Mouse (Mus musculus): ENCODE measurements around the gene Vps29. TPM values are rescaled to one million over a fixed set of nuclear protein-coding genes. Genes with fewer than 3 reads are reported as not detected.

Vps29 gene
- polyA plus RNA-seq, 1 experiment = 148 TPM

GRCm38 (mm10) chr5:122372192-122372769 is 18.1 kb downstream of the Vps29 start, which contains the start of gene Fam216a:
TSS of gene Fam216a (minus strand) at chr5:122372364.
- no peak for TF ChIP-seq MYOG (IDR thresholded peaks at IDR 0.05; ENCODE audit: control insufficient read depth, extremely low read depth, insufficient read length)
- no peak for TF ChIP-seq MYOD1 (IDR thresholded peaks at IDR 0.05; ENCODE audit: control insufficient read depth, insufficient read length, low read depth)
- peak; percentile 37 for TF ChIP-seq USF1 (IDR thresholded peaks at IDR 0.05; ENCODE audit: low read depth)
- TF ChIP-seq CEBPB (IDR thresholded peaks at IDR 0.05; ENCODE audit: low read depth) = no peak
- TF ChIP-seq MAX (IDR thresholded peaks at IDR 0.05) = peak; percentile 97
- TF ChIP-seq FOSL1 (IDR thresholded peaks at IDR 0.05; ENCODE audit: insufficient read depth, low read length, poor library complexity, severe bottlenecking) = no peak
- TF ChIP-seq CTCF (IDR thresholded peaks at IDR 0.05; ENCODE audit: control insufficient read depth, insufficient read depth, insufficient read length) = no peak
- Histone ChIP-seq H3K36me3 (ENCODE audit: control insufficient read depth, insufficient read depth) (peaks cover 32% of the 10 kb centered on the region), H3K4me3 (ENCODE audit: insufficient read depth, poor library complexity, severe bottlenecking) (peak within 1 kb of the TSS; percentile 74), H3K79me2 (ENCODE audit: control insufficient read depth, insufficient read depth) (peaks cover 39% of the 10 kb centered on the region), H3K27me3 (ENCODE audit: control insufficient read depth, insufficient read depth, insufficient read length) (no peaks in the 10 kb centered on the region), H3K79me3 (ENCODE audit: low read depth) (peaks cover 23% of the 10 kb centered on the region), H3ac (ENCODE audit: control insufficient read depth, insufficient read length, low read depth) (peak within 1 kb of the TSS; percentile 93)

GRCm38 (mm10) chr5:122372878-122373277 is 18.7 kb downstream of the Vps29 start:
- no peaks in the 10 kb centered on the region for H3K27me3 ChIP-seq (ENCODE audit: control insufficient read depth, insufficient read depth, insufficient read length)
- H3K79me2 ChIP-seq (ENCODE audit: control insufficient read depth, insufficient read depth) = peaks cover 39% of the 10 kb centered on the region
- H3K79me3 ChIP-seq (ENCODE audit: low read depth) = peaks cover 23% of the 10 kb centered on the region
- peaks cover 27% of the 10 kb centered on the region for H3K36me3 ChIP-seq (ENCODE audit: control insufficient read depth, insufficient read depth)
- peak overlapping the region; percentile 74 for H3K4me3 ChIP-seq (ENCODE audit: insufficient read depth, poor library complexity, severe bottlenecking)
- no peak for TF ChIP-seq MYOG (IDR thresholded peaks at IDR 0.05; ENCODE audit: control insufficient read depth, extremely low read depth, insufficient read length)
- TF ChIP-seq CTCF (IDR thresholded peaks at IDR 0.05; ENCODE audit: control insufficient read depth, insufficient read depth, insufficient read length) = no peak
- no peak for TF ChIP-seq FOSL1 (IDR thresholded peaks at IDR 0.05; ENCODE audit: insufficient read depth, low read length, poor library complexity, severe bottlenecking)
- TF ChIP-seq CEBPB (IDR thresholded peaks at IDR 0.05; ENCODE audit: low read depth) = no peak
- TF ChIP-seq MYOD1 (IDR thresholded peaks at IDR 0.05; ENCODE audit: control insufficient read depth, insufficient read length, low read depth) = no peak
- TF ChIP-seq USF1 (IDR thresholded peaks at IDR 0.05; ENCODE audit: low read depth) = no peak
- TF ChIP-seq MAX (IDR thresholded peaks at IDR 0.05) = no peak
- H3ac ChIP-seq (ENCODE audit: control insufficient read depth, insufficient read length, low read depth) = peak overlapping the region; percentile 66

GRCm38 (mm10) chr5:122377101-122377833 is 23.1 kb downstream of the Vps29 start:
- Histone ChIP-seq H3K79me2 (ENCODE audit: control insufficient read depth, insufficient read depth) (peaks cover 18% of the 10 kb centered on the region), H3K79me3 (ENCODE audit: low read depth) (peaks cover 13% of the 10 kb centered on the region), H3K36me3 (ENCODE audit: control insufficient read depth, insufficient read depth) (peaks cover 32% of the 10 kb centered on the region), H3ac (ENCODE audit: control insufficient read depth, insufficient read length, low read depth) (no peak overlapping the region), H3K4me3 (ENCODE audit: insufficient read depth, poor library complexity, severe bottlenecking) (no peak overlapping the region), H3K27me3 (ENCODE audit: control insufficient read depth, insufficient read depth, insufficient read length) (no peaks in the 10 kb centered on the region)
- no peak for TF ChIP-seq MYOG (IDR thresholded peaks at IDR 0.05; ENCODE audit: control insufficient read depth, extremely low read depth, insufficient read length)
- TF ChIP-seq CEBPB (IDR thresholded peaks at IDR 0.05; ENCODE audit: low read depth) = no peak
- no peak for TF ChIP-seq USF1 (IDR thresholded peaks at IDR 0.05; ENCODE audit: low read depth)
- TF ChIP-seq MYOD1 (IDR thresholded peaks at IDR 0.05; ENCODE audit: control insufficient read depth, insufficient read length, low read depth) = no peak
- TF ChIP-seq CTCF (IDR thresholded peaks at IDR 0.05; ENCODE audit: control insufficient read depth, insufficient read depth, insufficient read length) = no peak
- TF ChIP-seq FOSL1 (IDR thresholded peaks at IDR 0.05; ENCODE audit: insufficient read depth, low read length, poor library complexity, severe bottlenecking) = no peak
- no peak for TF ChIP-seq MAX (IDR thresholded peaks at IDR 0.05)

GRCm38 (mm10) chr5:122378171-122378570 is 24.0 kb downstream of the Vps29 start:
- H3K4me3 ChIP-seq (ENCODE audit: insufficient read depth, poor library complexity, severe bottlenecking) = no peak overlapping the region
- H3K79me3 ChIP-seq (ENCODE audit: low read depth) = peaks cover 6% of the 10 kb centered on the region
- TF ChIP-seq USF1 (IDR thresholded peaks at IDR 0.05; ENCODE audit: low read depth) = no peak
- TF ChIP-seq MAX (IDR thresholded peaks at IDR 0.05) = no peak
- TF ChIP-seq CTCF (IDR thresholded peaks at IDR 0.05; ENCODE audit: control insufficient read depth, insufficient read depth, insufficient read length) = no peak
- no peak for TF ChIP-seq FOSL1 (IDR thresholded peaks at IDR 0.05; ENCODE audit: insufficient read depth, low read length, poor library complexity, severe bottlenecking)
- TF ChIP-seq MYOD1 (IDR thresholded peaks at IDR 0.05; ENCODE audit: control insufficient read depth, insufficient read length, low read depth) = no peak
- no peak for TF ChIP-seq CEBPB (IDR thresholded peaks at IDR 0.05; ENCODE audit: low read depth)
- no peak for TF ChIP-seq MYOG (IDR thresholded peaks at IDR 0.05; ENCODE audit: control insufficient read depth, extremely low read depth, insufficient read length)
- no peak overlapping the region for H3ac ChIP-seq (ENCODE audit: control insufficient read depth, insufficient read length, low read depth)
- peaks cover 34% of the 10 kb centered on the region for H3K36me3 ChIP-seq (ENCODE audit: control insufficient read depth, insufficient read depth)
- no peaks in the 10 kb centered on the region for H3K27me3 ChIP-seq (ENCODE audit: control insufficient read depth, insufficient read depth, insufficient read length)
- H3K79me2 ChIP-seq (ENCODE audit: control insufficient read depth, insufficient read depth) = peaks cover 10% of the 10 kb centered on the region

- H3K4me3 ChIP-seq (ENCODE audit: insufficient read depth, poor library complexity, severe bottlenecking) = no peak overlapping the region
- no peak overlapping the region for H3ac ChIP-seq (ENCODE audit: control insufficient read depth, insufficient read length, low read depth)
- H3K79me3 ChIP-seq (ENCODE audit: low read depth) = no peaks in the 10 kb centered on the region
- peak; percentile 28 for TF ChIP-seq MAX (IDR thresholded peaks at IDR 0.05)
- TF ChIP-seq MYOG (IDR thresholded peaks at IDR 0.05; ENCODE audit: control insufficient read depth, extremely low read depth, insufficient read length) = no peak
- TF ChIP-seq CTCF (IDR thresholded peaks at IDR 0.05; ENCODE audit: control insufficient read depth, insufficient read depth, insufficient read length) = peak; percentile 90
- TF ChIP-seq MYOD1 (IDR thresholded peaks at IDR 0.05; ENCODE audit: control insufficient read depth, insufficient read length, low read depth) = no peak
- no peak for TF ChIP-seq FOSL1 (IDR thresholded peaks at IDR 0.05; ENCODE audit: insufficient read depth, low read length, poor library complexity, severe bottlenecking)
- TF ChIP-seq CEBPB (IDR thresholded peaks at IDR 0.05; ENCODE audit: low read depth) = no peak
- no peak for TF ChIP-seq USF1 (IDR thresholded peaks at IDR 0.05; ENCODE audit: low read depth)
- no peaks in the 10 kb centered on the region for H3K79me2 ChIP-seq (ENCODE audit: control insufficient read depth, insufficient read depth)
- H3K27me3 ChIP-seq (ENCODE audit: control insufficient read depth, insufficient read depth, insufficient read length) = no peaks in the 10 kb centered on the region
- peaks cover 32% of the 10 kb centered on the region for H3K36me3 ChIP-seq (ENCODE audit: control insufficient read depth, insufficient read depth)
Observed at GRCm38 (mm10) chr5:122379374-122380155, 25.4 kb downstream of the Vps29 start.
